Mouse (Mus musculus): Measurements from ENCODE around the gene Sh3bp5. TPM values are rescaled to one million over a fixed set of nuclear protein-coding genes. Genes with fewer than 3 reads are reported as not detected.

Sh3bp5 gene
- polyA plus RNA-seq, 1 experiment: 6.9 TPM

DNA sequence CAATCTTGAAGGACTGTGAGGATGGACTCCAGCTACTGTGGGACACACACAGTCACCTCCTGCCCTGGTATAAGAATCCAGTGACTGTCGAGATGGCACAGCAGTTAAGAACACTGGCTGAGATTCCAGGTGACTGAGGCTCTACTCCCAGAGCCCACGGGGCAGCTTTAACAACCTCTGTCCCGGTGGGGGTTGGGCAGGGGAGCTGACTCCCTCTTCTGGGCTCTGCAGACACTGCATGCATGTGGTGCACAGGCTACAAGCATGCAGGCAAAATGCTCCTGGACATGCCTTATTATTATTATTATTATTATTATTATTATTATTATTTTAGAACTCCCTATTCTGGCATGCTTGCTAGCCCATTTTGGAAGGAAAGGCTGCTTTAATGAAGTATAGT, 4.4 kb upstream of the Sh3bp5 start:
- WGBS: 22% methylated on average over 3 of the region's 3 CpGs
- H3K27me3 ChIP-seq (ENCODE audit: control insufficient read depth, insufficient read depth, low read length): 0 out of 2 replicates have a peak, but pooled peaks cover 1% of the 10 kb centered on the region
- TF ChIP-seq POLR2A (IDR thresholded peaks at IDR 0.05; ENCODE audit: low read depth, low read length) (no peak), CTCF (IDR thresholded peaks at IDR 0.05; ENCODE audit: extremely low read depth, insufficient read length, insufficient replicate concordance, low read depth, low read length) (no peak)

GRCm38 (mm10) chr14:31439279-31439678, 3.4 kb upstream of the Sh3bp5 start:
- Histone ChIP-seq H3K27ac (ENCODE audit: insufficient read depth, low read depth, low read length) (no peak overlapping the region), H3K36me3 (ENCODE audit: control insufficient read depth, insufficient read depth, low read length) (no peaks in the 10 kb centered on the region), H3K4me3 (ENCODE audit: low read depth, low read length) (no peak overlapping the region), H3K27me3 (ENCODE audit: control insufficient read depth, insufficient read depth, low read length) (0 out of 2 replicates have a peak, but pooled peaks cover 5% of the 10 kb centered on the region), H3K4me1 (ENCODE audit: control insufficient read depth, insufficient read depth, insufficient read length, low read length) (peaks cover 10% of the 10 kb centered on the region)
- 52% methylated on average over 11 of the region's 11 CpGs for WGBS
- TF ChIP-seq CTCF (IDR thresholded peaks at IDR 0.05; ENCODE audit: extremely low read depth, insufficient read length, insufficient replicate concordance, low read depth, low read length) (no peak), POLR2A (IDR thresholded peaks at IDR 0.05; ENCODE audit: low read depth, low read length) (no peak)

More for the DNA sequence above, 4.4 kb upstream of the Sh3bp5 start:
- peaks cover 7% of the 10 kb centered on the region for H3K4me1 ChIP-seq (ENCODE audit: control insufficient read depth, insufficient read depth, insufficient read length, low read length)
- H3K4me3 ChIP-seq (ENCODE audit: low read depth, low read length): no peak overlapping the region
- no peak overlapping the region for H3K27ac ChIP-seq (ENCODE audit: insufficient read depth, low read depth, low read length)
- no peaks in the 10 kb centered on the region for H3K36me3 ChIP-seq (ENCODE audit: control insufficient read depth, insufficient read depth, low read length)

DNA sequence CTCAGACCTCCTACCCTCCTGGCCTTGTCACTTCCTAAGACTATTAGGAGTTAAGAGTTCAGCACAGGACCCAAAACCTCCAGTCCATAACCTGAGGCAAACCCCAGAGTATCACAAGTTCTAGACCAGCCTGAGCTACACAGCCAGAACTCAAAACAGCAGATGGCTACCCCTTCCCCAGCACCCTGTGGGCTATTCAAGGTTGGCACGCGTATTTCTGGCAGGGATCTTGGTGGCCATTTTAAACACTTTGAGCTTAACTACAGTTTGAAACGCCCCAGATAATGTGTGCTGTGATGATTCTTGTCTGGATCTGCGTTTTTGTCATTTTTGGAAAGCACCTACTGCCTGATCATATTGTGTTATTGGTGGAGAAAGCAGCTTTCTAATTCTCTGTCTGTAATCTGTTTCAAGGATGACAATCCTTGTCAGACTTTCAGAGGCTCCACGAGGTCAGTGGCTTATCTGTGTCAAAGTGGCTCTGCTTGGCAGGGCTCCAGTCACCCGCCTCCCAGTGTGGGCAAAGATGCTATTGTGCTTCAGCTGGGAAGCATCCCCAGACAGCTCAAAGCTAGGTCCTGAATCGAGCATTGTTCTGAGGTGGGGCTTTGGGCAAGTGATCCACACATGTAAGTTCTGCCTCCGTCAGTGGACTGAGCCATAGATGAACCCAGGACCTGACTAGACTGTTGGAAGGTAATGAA, 2.1 kb upstream of the Sh3bp5 start:
- Histone ChIP-seq H3K27ac (ENCODE audit: insufficient read depth, low read depth, low read length) (no peak overlapping the region), H3K4me1 (ENCODE audit: control insufficient read depth, insufficient read depth, insufficient read length, low read length) (peaks cover 10% of the 10 kb centered on the region), H3K36me3 (ENCODE audit: control insufficient read depth, insufficient read depth, low read length) (no peaks in the 10 kb centered on the region), H3K27me3 (ENCODE audit: control insufficient read depth, insufficient read depth, low read length) (0 out of 2 replicates have a peak, but pooled peaks cover 5% of the 10 kb centered on the region), H3K4me3 (ENCODE audit: low read depth, low read length) (no peak overlapping the region)
- no peak for TF ChIP-seq CTCF (IDR thresholded peaks at IDR 0.05; ENCODE audit: extremely low read depth, insufficient read length, insufficient replicate concordance, low read depth, low read length)
- TF ChIP-seq POLR2A (IDR thresholded peaks at IDR 0.05; ENCODE audit: low read depth, low read length): no peak
- 65% methylated on average over 8 of the region's 8 CpGs for WGBS

GRCm38 (mm10) chr14:31435018-31435915, 611 bp downstream of the Sh3bp5 start:
- Histone ChIP-seq H3K4me3 (ENCODE audit: low read depth, low read length) (peak overlapping the region; percentile 66), H3K4me1 (ENCODE audit: control insufficient read depth, insufficient read depth, insufficient read length, low read length) (peaks cover 12% of the 10 kb centered on the region), H3K27me3 (ENCODE audit: control insufficient read depth, insufficient read depth, low read length) (0 out of 2 replicates have a peak, but pooled peaks cover 5% of the 10 kb centered on the region), H3K36me3 (ENCODE audit: control insufficient read depth, insufficient read depth, low read length) (no peaks in the 10 kb centered on the region), H3K27ac (ENCODE audit: insufficient read depth, low read depth, low read length) (peak overlapping the region; percentile 22)
- 7% methylated on average over 53 of the region's 53 CpGs for WGBS
- TF ChIP-seq CTCF (IDR thresholded peaks at IDR 0.05; ENCODE audit: extremely low read depth, insufficient read length, insufficient replicate concordance, low read depth, low read length) (no peak), POLR2A (IDR thresholded peaks at IDR 0.05; ENCODE audit: low read depth, low read length) (no peak)

DNA sequence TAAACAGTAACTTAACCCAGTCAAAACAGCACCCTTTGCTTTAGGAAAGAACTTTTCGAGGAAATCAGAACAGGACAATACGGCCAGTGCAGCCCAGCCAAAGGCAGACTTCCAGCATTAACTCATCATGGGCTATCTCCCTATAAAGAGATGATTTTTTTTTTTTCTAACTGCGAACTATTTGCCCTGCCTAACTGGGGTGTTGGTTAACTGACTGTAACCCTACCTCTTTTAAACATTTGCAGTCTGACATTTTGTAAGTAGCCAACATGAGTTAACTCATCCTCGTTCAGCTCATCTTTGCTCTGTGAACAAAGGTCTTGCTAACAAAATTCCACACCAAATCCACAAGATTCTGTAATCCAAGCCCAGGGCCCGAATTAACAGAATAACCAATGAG, 1.5 kb downstream of the Sh3bp5 start:
- Histone ChIP-seq H3K27ac (ENCODE audit: insufficient read depth, low read depth, low read length) (no peak overlapping the region), H3K4me3 (ENCODE audit: low read depth, low read length) (no peak overlapping the region)
- 71% methylated on average over 5 of the region's 5 CpGs for whole genome bisulfite sequencing

DNA sequence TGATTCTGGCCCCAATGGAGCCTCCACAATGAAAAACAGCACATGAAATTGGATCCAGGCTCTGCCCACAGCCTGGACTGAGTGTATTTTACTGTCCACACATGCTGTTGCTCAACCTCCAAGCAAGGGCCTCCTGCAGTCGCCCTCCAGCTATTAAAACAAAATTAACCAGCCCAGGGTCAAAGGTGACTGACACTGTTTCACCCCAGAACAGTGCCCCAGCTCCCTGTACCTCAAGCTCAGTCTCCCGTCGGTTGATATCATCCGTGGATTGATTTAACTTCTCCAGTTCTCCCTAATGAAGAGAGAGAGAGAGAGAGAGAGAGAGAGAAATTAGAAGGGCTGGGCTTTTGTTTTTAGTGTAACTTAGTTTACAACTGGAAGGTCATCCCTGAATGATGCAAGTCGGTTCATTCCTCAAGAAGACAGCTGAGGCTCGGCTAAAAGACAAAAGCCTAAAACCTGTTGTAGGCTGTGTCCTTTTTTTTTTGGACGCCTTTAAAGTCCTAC, 2.0 kb downstream of the Sh3bp5 start:
- H3K4me3 ChIP-seq (ENCODE audit: low read depth, low read length): no peak overlapping the region
- 54% methylated on average over 7 of the region's 7 CpGs for WGBS

More for the DNA sequence above, 1.5 kb downstream of the Sh3bp5 start:
- Histone ChIP-seq H3K27me3 (ENCODE audit: control insufficient read depth, insufficient read depth, low read length) (0 out of 2 replicates have a peak, but pooled peaks cover 5% of the 10 kb centered on the region), H3K36me3 (ENCODE audit: control insufficient read depth, insufficient read depth, low read length) (no peaks in the 10 kb centered on the region), H3K4me1 (ENCODE audit: control insufficient read depth, insufficient read depth, insufficient read length, low read length) (peaks cover 12% of the 10 kb centered on the region)
- TF ChIP-seq POLR2A (IDR thresholded peaks at IDR 0.05; ENCODE audit: low read depth, low read length): no peak
- TF ChIP-seq CTCF (IDR thresholded peaks at IDR 0.05; ENCODE audit: extremely low read depth, insufficient read length, insufficient replicate concordance, low read depth, low read length): no peak

More for the DNA sequence above, 2.0 kb downstream of the Sh3bp5 start:
- H3K27ac ChIP-seq (ENCODE audit: insufficient read depth, low read depth, low read length): peak overlapping the region; percentile 27; the same call in 1 of the 2 replicates
- H3K27me3 ChIP-seq (ENCODE audit: control insufficient read depth, insufficient read depth, low read length): 0 out of 2 replicates have a peak, but pooled peaks cover 5% of the 10 kb centered on the region
- H3K4me1 ChIP-seq (ENCODE audit: control insufficient read depth, insufficient read depth, insufficient read length, low read length): peaks cover 13% of the 10 kb centered on the region
- no peaks in the 10 kb centered on the region for H3K36me3 ChIP-seq (ENCODE audit: control insufficient read depth, insufficient read depth, low read length)
- TF ChIP-seq CTCF (IDR thresholded peaks at IDR 0.05; ENCODE audit: extremely low read depth, insufficient read length, insufficient replicate concordance, low read depth, low read length) (no peak), POLR2A (IDR thresholded peaks at IDR 0.05; ENCODE audit: low read depth, low read length) (no peak)

Data from small intestine, adult 2 months (tissue).